Mouse (Mus musculus): ENCODE measurements at regions not wholly inside any gene's neighbourhood (a gene's known extent, or its start where the extent isn't known, plus 50 kb on each side); places are given as distances from the start of the nearest gene placed in this dataset.
A peak's percentile ranks its signal among the peaks of the same experiment; 100 is the strongest.

GRCm38 (mm10) chr1:157957506-157957905, 398.6 kb downstream of the Brinp2 start:
- DNase-seq (ENCODE audit: low spot score in 2 of 2): no peak

GRCm38 (mm10) chr1:157964461-157964860, 391.7 kb downstream of the Brinp2 start:
- DNase-seq (ENCODE audit: low spot score in 2 of 2): no peak

GRCm38 (mm10) chr1:157969635-157970111, 386.5 kb downstream of the Brinp2 start:
- DNase-seq (ENCODE audit: low spot score in 2 of 2): peak in 1 of 2 experiments; percentile 24

- DNase-seq (ENCODE audit: low spot score in 2 of 2): no peak
These were observed 382.5 kb downstream of the Brinp2 start for GRCm38 (mm10) chr1:157973373-157974232.

GRCm38 (mm10) chr1:157974656-157975055, 381.5 kb downstream of the Brinp2 start:
- DNase-seq (ENCODE audit: low spot score in 2 of 2): no peak

- no peak for DNase-seq (ENCODE audit: low spot score in 2 of 2)
These were observed 337.0 kb downstream of the Brinp2 start for GRCm38 (mm10) chr1:158019161-158019560.

GRCm38 (mm10) chr1:158039756-158040155, 316.4 kb downstream of the Brinp2 start:
- DNase-seq (ENCODE audit: low spot score in 2 of 2): no peak

- DNase-seq (ENCODE audit: low spot score in 2 of 2): peak in 1 of 2 experiments; percentile 19
These were observed 315.8 kb downstream of the Brinp2 start for GRCm38 (mm10) chr1:158040334-158040733.

GRCm38 (mm10) chr1:158052644-158053043, 303.5 kb downstream of the Brinp2 start:
- DNase-seq (ENCODE audit: low spot score in 2 of 2): peak in 1 of 2 experiments; percentile 39

- no peak for DNase-seq (ENCODE audit: low spot score in 2 of 2)
These were observed 301.2 kb downstream of the Brinp2 start for GRCm38 (mm10) chr1:158054961-158055360.

- no peak for DNase-seq (ENCODE audit: low spot score in 2 of 2)
These were observed 299.0 kb downstream of the Brinp2 start for GRCm38 (mm10) chr1:158056994-158057630.

GRCm38 (mm10) chr1:158057789-158058188, 298.3 kb downstream of the Brinp2 start:
- no peak for DNase-seq (ENCODE audit: low spot score in 2 of 2)

- DNase-seq (ENCODE audit: low spot score in 2 of 2): peak in 1 of 2 experiments; percentile 6
These were observed 294.1 kb downstream of the Brinp2 start for GRCm38 (mm10) chr1:158061995-158062394.

- DNase-seq (ENCODE audit: low spot score in 2 of 2): no peak
These were observed 273.9 kb downstream of the Brinp2 start for GRCm38 (mm10) chr1:158082181-158082580.

- DNase-seq (ENCODE audit: low spot score in 2 of 2): no peak
These were observed 270.3 kb downstream of the Brinp2 start for GRCm38 (mm10) chr1:158085856-158086255.

- DNase-seq (ENCODE audit: low spot score in 2 of 2): no peak
These were observed 258.6 kb downstream of the Brinp2 start for GRCm38 (mm10) chr1:158097500-158097899.

- DNase-seq (ENCODE audit: low spot score in 2 of 2): no peak
These were observed 236.4 kb downstream of the Brinp2 start for GRCm38 (mm10) chr1:158119708-158120107.

- peak in 1 of 2 experiments; percentile 72 for DNase-seq (ENCODE audit: low spot score in 2 of 2)
These were observed 231.2 kb downstream of the Brinp2 start for GRCm38 (mm10) chr1:158124902-158125301.

GRCm38 (mm10) chr1:158126272-158126671, 229.9 kb downstream of the Brinp2 start:
- no peak for DNase-seq (ENCODE audit: low spot score in 2 of 2)

- no peak for DNase-seq (ENCODE audit: low spot score in 2 of 2)
These were observed 226.8 kb downstream of the Brinp2 start for GRCm38 (mm10) chr1:158129243-158129770.

GRCm38 (mm10) chr1:158147525-158147924, 208.6 kb downstream of the Brinp2 start:
- no peak for DNase-seq (ENCODE audit: low spot score in 2 of 2)

- DNase-seq (ENCODE audit: low spot score in 2 of 2): no peak
These were observed 208.1 kb downstream of the Brinp2 start for GRCm38 (mm10) chr1:158148035-158148434.

Measured in left cerebral cortex, adult 8-10 months (tissue).